Mouse (Mus musculus) CH12.LX (cell line): ENCODE measurements around the gene Dhx58. TPM values are rescaled to one million over a fixed set of nuclear protein-coding genes. Genes with fewer than 3 reads are reported as not detected.

ENCODE experiments used
- DNase-seq: peaks from one replicate; pipeline ENCODE4 v3.0.0-alpha.2; 2013; ENCODE audit errors: extremely low read depth
- H3K27ac ChIP-seq: 2 replicates; pipeline ENCODE4 v1.5.1; 2012; ENCODE audit warnings: low read depth, mild to moderate bottlenecking, control low read depth, moderate library complexity; ENCODE audit not compliant: insufficient read depth
- H3K27me3 ChIP-seq: replicated peaks from 2 replicates; pipeline ENCODE3; 2012; ENCODE audit warnings: inconsistent platforms
- H3K36me3 ChIP-seq, 2 experiments: replicated peaks in 1 of 2; 2 replicates each; pipeline versions ENCODE3 to v1.6.1; 2012; ENCODE audit warnings: inconsistent platforms in 1 of 2, low read length in 1 of 2, mild to moderate bottlenecking in 1 of 2, mixed read lengths in 1 of 2, moderate library complexity in 1 of 2; ENCODE audit not compliant: control insufficient read depth in 1 of 2, insufficient read depth in 1 of 2
- H3K4me1 ChIP-seq, 2 experiments: 2 replicates each; pipeline ENCODE4 v1.6.1; 2012; ENCODE audit warnings: inconsistent platforms in 1 of 2, moderate library complexity in 1 of 2; ENCODE audit not compliant: insufficient read depth in 2 of 2, control insufficient read depth in 1 of 2
- H3K4me2 ChIP-seq: 2 replicates; pipeline ENCODE4 v1.6.1; 2012; ENCODE audit warnings: low read depth, mild to moderate bottlenecking, control low read depth; ENCODE audit not compliant: poor library complexity, insufficient read depth, severe bottlenecking
- H3K4me3 ChIP-seq, 3 experiments: fragments of 150-350 bp in 1 of 3; sonication (generic) in 1 of 3; replicated peaks in 1 of 3; 2 replicates each; pipeline versions ENCODE3 to v1.5.1; 2011 to 2012; ENCODE audit warnings: low read depth in 2 of 3, low read length in 2 of 3, mild to moderate bottlenecking in 2 of 3, moderate library complexity in 2 of 3, control low read depth in 1 of 3, improper control_type of control experiment in 1 of 3, inconsistent platforms in 1 of 3, mixed read lengths in 1 of 3; ENCODE audit not compliant: poor library complexity in 1 of 3
- H3K79me2 ChIP-seq: replicated peaks from 2 replicates; pipeline ENCODE4 v1.6.1; 2012; ENCODE audit warnings: mild to moderate bottlenecking, moderate library complexity; ENCODE audit not compliant: control insufficient read depth, poor library complexity, insufficient read depth, severe bottlenecking; ENCODE audit errors: extremely low read depth
- H3K9ac ChIP-seq: 2 replicates; pipeline ENCODE4 v1.6.1; 2012; ENCODE audit warnings: low read depth, mild to moderate bottlenecking, control low read depth, moderate library complexity; ENCODE audit not compliant: insufficient read depth
- H3K9me3 ChIP-seq: replicated peaks from 2 replicates; pipeline ENCODE3; 2012; ENCODE audit warnings: low read length, inconsistent platforms, mixed read lengths
- E2F4 ChIP-seq: IDR thresholded peaks from 2 replicates; pipeline ENCODE4 v1.6.1; 2011; ENCODE audit warnings: low read depth, low read length, improper control_type of control experiment; ENCODE audit not compliant: insufficient replicate concordance
- GABPA ChIP-seq: IDR thresholded peaks from 2 replicates; pipeline ENCODE4 v1.6.1; 2012; ENCODE audit warnings: low read depth, low read length, improper control_type of control experiment, inconsistent platforms; ENCODE audit not compliant: insufficient replicate concordance
- JUN ChIP-seq: IDR thresholded peaks from 2 replicates; pipeline ENCODE4 v1.6.1; 2011; ENCODE audit warnings: low read depth, mild to moderate bottlenecking, low read length, improper control_type of control experiment, moderate library complexity; ENCODE audit not compliant: insufficient read depth
- KAT2A ChIP-seq: IDR thresholded peaks from 2 replicates; pipeline ENCODE4 v1.6.1; 2012; ENCODE audit warnings: low read length, improper control_type of control experiment, inconsistent platforms; ENCODE audit not compliant: insufficient replicate concordance
- MAX ChIP-seq: IDR thresholded peaks from 2 replicates; pipeline ENCODE4 v1.6.1; 2011; ENCODE audit warnings: low read length, improper control_type of control experiment
- MYC ChIP-seq: IDR thresholded peaks from 2 replicates; pipeline ENCODE4 v1.6.1; 2011; ENCODE audit warnings: low read depth, mild to moderate bottlenecking, improper control_type of control experiment, low read length
- NRF1 ChIP-seq: IDR thresholded peaks from 2 replicates; pipeline ENCODE4 v1.6.1; 2014; ENCODE audit warnings: low read depth, mild to moderate bottlenecking, inconsistent platforms, low read length, improper control_type of control experiment, moderate library complexity
- POLR2AphosphoS2 ChIP-seq: IDR thresholded peaks from 2 replicates; pipeline ENCODE4 v1.6.1; 2011; ENCODE audit warnings: low read depth, low read length, improper control_type of control experiment
- UBTF ChIP-seq: IDR thresholded peaks from 2 replicates; pipeline ENCODE4 v1.6.1; 2012; ENCODE audit warnings: low read depth, mild to moderate bottlenecking, inconsistent platforms, low read length, improper control_type of control experiment, moderate library complexity
- ZC3H11A ChIP-seq: IDR thresholded peaks from 2 replicates; pipeline ENCODE4 v1.6.1; 2012; ENCODE audit warnings: low read depth, mild to moderate bottlenecking, inconsistent platforms, low read length, improper control_type of control experiment
- ZMIZ1 ChIP-seq: IDR thresholded peaks from 2 replicates; pipeline ENCODE4 v1.6.1; 2012; ENCODE audit warnings: low read depth, mild to moderate bottlenecking, inconsistent platforms, low read length, improper control_type of control experiment
- dilution Hi-C: fragments of 300-500 bp; cut with MboI; formaldehyde crosslinking; loops from 2 replicates; pipeline ENCODE4 v1.14.3; 2020; ENCODE audit warnings: low sequenced_read_pairs; ENCODE audit not compliant: extremely low pct_unique_long_range_greater_than_20kb, extremely low pct_ligation_motif_present
- in situ Hi-C: fragments of 300-500 bp; cut with MboI; formaldehyde crosslinking; loops from 3 replicates; pipeline ENCODE4 v1.14.3; 2019; ENCODE audit warnings: low sequenced_read_pairs, low pct_ligation_motif_present, low pct_unique_long_range_greater_than_20kb, mixed read lengths
- polyA plus RNA-seq: library from polyadenylated mRNA; unstranded; fragments of >175 nt; gene quantifications from 2 replicates; pipeline ENCODE4 v1.2.1, GENCODE M21; 2012; ENCODE audit warnings: low read depth; ENCODE audit not compliant: insufficient read length
- total RNA-seq, 2 experiments: library from RNA; depleted of rRNA; stranded (reverse); fragments of 300-350 nt in 1 of 2; fragments of >200 nt in 1 of 2; gene quantifications; 2 replicates each; pipeline ENCODE4 v1.2.3; 2012 to 2014

The Dhx58 gene
- total and polyA plus RNA-seq, 3 experiments: 6.3 to 15.7 (median 6.4) TPM

DNA sequence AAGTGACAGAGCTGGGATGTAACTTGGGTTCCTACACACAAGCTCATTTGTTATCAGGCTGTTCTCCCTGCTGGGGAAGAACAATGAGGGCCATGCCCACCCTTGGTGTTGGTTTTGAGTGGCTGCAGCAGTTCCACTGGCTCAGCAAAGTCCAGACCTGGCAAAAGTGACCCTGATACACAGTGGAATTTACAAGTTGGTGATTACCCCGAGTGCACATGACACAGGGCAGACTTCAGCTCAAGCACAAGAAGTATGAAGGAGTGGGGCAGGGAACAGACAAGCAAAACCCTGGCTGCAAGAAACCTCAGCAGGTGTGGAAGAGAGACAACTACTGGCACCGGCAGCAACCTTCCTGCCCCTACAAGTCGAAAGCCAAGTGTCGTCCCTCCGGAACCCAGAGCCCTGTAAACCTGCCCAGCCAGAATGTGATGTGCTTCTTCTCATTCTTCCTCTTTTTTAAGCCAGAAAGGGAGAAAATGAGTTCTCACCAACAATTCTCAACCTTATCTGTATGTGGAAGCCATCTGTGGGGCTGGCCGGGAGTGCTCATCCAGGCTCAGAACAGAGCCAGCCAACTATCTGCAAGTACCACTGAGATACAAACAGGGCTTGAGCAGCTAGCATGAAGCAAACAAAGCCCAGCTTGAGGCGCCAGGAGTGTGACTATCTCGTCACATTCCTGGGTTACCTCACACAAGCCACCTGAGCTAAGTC lies 17.9 kb upstream of the Dhx58 start:
- Histone ChIP-seq H3K4me1 (peaks cover 8 to 62% of the 10 kb centered on the region in 2 experiments), H3K4me3 (no peak overlapping the region), H3K4me2 (no peak overlapping the region), H3K9ac (no peak overlapping the region), H3K79me2 (peaks cover 44% of the 10 kb centered on the region), H3K36me3 (peaks cover 30 to 81% of the 10 kb centered on the region in 2 experiments), H3K9me3 (no peaks in the 10 kb centered on the region), H3K27me3 (no peaks in the 10 kb centered on the region), H3K27ac (no peak overlapping the region)
- in situ Hi-C loops: no loop called here
- TF ChIP-seq ZMIZ1: no peak
- no peak for TF ChIP-seq GABPA
- no peak for TF ChIP-seq POLR2AphosphoS2
- dilution Hi-C loops: no loop called here
- no peak for DNase-seq

DNA sequence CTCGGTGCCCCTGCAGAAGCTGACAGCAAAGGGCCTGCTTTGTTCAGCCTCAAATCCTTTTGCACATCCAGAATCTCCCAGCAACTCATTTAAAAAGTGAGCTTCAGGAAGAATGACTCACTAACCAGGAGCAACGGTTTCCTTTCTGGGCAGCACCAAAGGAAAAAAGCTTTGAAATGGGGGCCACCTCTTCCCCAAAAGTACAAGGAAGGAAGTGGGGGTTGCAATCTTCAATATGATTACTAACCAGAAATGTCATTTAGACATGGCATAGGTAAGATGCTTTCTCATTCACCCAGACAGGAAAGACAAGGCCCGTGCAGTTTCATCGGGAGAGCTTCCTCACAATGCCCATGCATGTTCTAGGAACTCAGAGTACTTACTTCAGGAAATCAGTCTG lies 17.2 kb upstream of the Dhx58 start:
- dilution Hi-C loops (no loop called here), in situ Hi-C loops (no loop called here)
- no peak overlapping the region for H3K9ac ChIP-seq
- H3K4me1 ChIP-seq: peaks cover 8 to 60% of the 10 kb centered on the region in 2 experiments
- DNase-seq: no peak
- H3K4me2 ChIP-seq: no peak overlapping the region
- peaks cover 41% of the 10 kb centered on the region for H3K79me2 ChIP-seq
- no peak overlapping the region for H3K4me3 ChIP-seq
- H3K9me3 ChIP-seq: no peaks in the 10 kb centered on the region
- TF ChIP-seq MYC (no peak), JUN (no peak)
- H3K27ac ChIP-seq: no peak overlapping the region
- H3K27me3 ChIP-seq: no peaks in the 10 kb centered on the region
- peaks cover 35 to 88% of the 10 kb centered on the region in 2 experiments for H3K36me3 ChIP-seq

DNA sequence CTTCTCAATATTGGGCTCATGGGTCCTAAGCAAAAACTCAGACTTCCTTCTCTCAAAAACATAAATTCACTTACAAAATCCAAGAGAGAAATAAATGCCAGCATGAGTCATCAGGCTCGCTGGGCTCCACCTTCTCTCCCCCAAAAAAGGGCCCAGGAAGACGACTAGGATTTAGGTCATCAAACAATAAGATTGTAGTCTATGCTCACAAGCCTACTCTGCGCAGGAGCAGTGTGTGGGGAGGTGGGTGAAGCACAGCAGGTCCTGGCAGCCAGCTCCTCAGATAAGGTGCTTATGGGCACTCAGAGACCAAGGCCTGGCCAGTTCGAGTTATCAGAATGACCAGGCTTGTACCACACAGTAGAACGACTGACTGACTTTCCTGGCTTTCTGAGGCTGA lies 16.3 kb upstream of the Dhx58 start:
- H3K4me1 ChIP-seq: peaks cover 8 to 52% of the 10 kb centered on the region in 2 experiments
- no peaks in the 10 kb centered on the region for H3K9me3 ChIP-seq
- no peak overlapping the region for H3K4me2 ChIP-seq
- H3K27ac ChIP-seq: no peak overlapping the region
- H3K4me3 ChIP-seq: no peak overlapping the region
- dilution Hi-C loops: no loop called here
- DNase-seq: no peak
- H3K36me3 ChIP-seq: peaks cover 43 to 92% of the 10 kb centered on the region in 2 experiments
- in situ Hi-C loops: no loop called here
- peaks cover 35% of the 10 kb centered on the region for H3K79me2 ChIP-seq
- no peak overlapping the region for H3K9ac ChIP-seq
- TF ChIP-seq KAT2A (no peak), GABPA (no peak), JUN (no peak), NRF1 (no peak), E2F4 (no peak), MAX (no peak), ZC3H11A (no peak), UBTF (no peak), POLR2AphosphoS2 (no peak)
- H3K27me3 ChIP-seq: no peaks in the 10 kb centered on the region
